Mouse (Mus musculus) testis, adult 2 months (tissue): ENCODE measurements around the gene Cyp2e1.

Experiments
- CTCF ChIP-seq: fragments of 200-500 bp; IDR thresholded peaks from 2 replicates; pipeline ENCODE4 v1.5.1; 2012; ENCODE audit warnings: low read depth, mild to moderate bottlenecking, inconsistent platforms, low read length, moderate library complexity; ENCODE audit not compliant: control insufficient read depth, insufficient read depth, insufficient replicate concordance
- POLR2A ChIP-seq: fragments of 200-500 bp; IDR thresholded peaks from 2 replicates; pipeline ENCODE4 v1.6.1; 2012; ENCODE audit warnings: low read depth, mild to moderate bottlenecking, inconsistent platforms, low read length, moderate library complexity; ENCODE audit not compliant: control insufficient read depth

GRCm38 (mm10) chr7:140821653-140822329 is 58.3 kb downstream of the Cyp2e1 start, which contains the start of gene Zfp941:
- TF ChIP-seq POLR2A (no peak), CTCF (no peak)
